In genomic region chr11:97578286-97578685, GRCm38 (mm10) we compare ENCODE assay signal across 13 mouse cellular contexts. TPM values are rescaled to one million over a fixed set of nuclear protein-coding genes. Genes with fewer than 3 reads are reported as not detected.
DNase-seq lines count a peak whose midpoint lies in the region; ATAC-seq lines count a peak whose summit lies in the region.
"Had no signal": no experiment of that assay in that cellular context is flagged by ENCODE, and none has a peak within 500 bp of the region (broad histone marks: within the 10 kb centered on the region; RNA-seq: fewer than 3 reads in every experiment).

No protein-coding gene starts in this region.

- no peaks in the 10 kb centered on the region for H3K9me3 ChIP-seq in embryonic facial prominence, embryonic 15.5 days (replicated peaks)
- H3K9me3 ChIP-seq: intestine, embryonic 15.5 days; limb, embryonic 12.5 days had no signal

- no peak overlapping the region for H3K9ac ChIP-seq in embryonic facial prominence, embryonic 15.5 days
- H3K9ac ChIP-seq: intestine, embryonic 15.5 days; limb, embryonic 12.5 days had no signal

- H3K27ac ChIP-seq in embryonic facial prominence, embryonic 15.5 days (replicated peaks), result peak overlapping the region; percentile 75; the same call in 1 of the 2 replicates
- H3K27ac ChIP-seq: intestine, embryonic 15.5 days; limb, embryonic 12.5 days had no signal

- 23% methylated on average over 2 of the region's 2 CpGs for WGBS in embryonic facial prominence, embryonic 15.5 days
- 20% methylated on average over 2 of the region's 2 CpGs for WGBS in large intestine, adult 2 months

- no peak for ATAC-seq in embryonic facial prominence, embryonic 15.5 days (ENCODE audit: insufficient number of reproducible peaks, low FRiP score, low TSS enrichment, low read depth)
- no peak for ATAC-seq in erythroblast, adult 5-6 weeks (replicated peaks; ENCODE audit: low FRiP score, poor library complexity, severe bottlenecking)
- ATAC-seq: intestine, embryonic 15.5 days had no signal

- no peak overlapping the region for H3K4me2 ChIP-seq in embryonic facial prominence, embryonic 15.5 days (replicated peaks)
- H3K4me2 ChIP-seq: intestine, embryonic 15.5 days; limb, embryonic 12.5 days had no signal

- H3K36me3 ChIP-seq in embryonic facial prominence, embryonic 15.5 days, result no peaks in the 10 kb centered on the region
- H3K36me3 ChIP-seq: intestine, embryonic 15.5 days; limb, embryonic 12.5 days had no signal

- peaks cover 24% of the 10 kb centered on the region for H3K27me3 ChIP-seq in embryonic facial prominence, embryonic 15.5 days

- peaks cover 43% of the 10 kb centered on the region for H3K4me1 ChIP-seq in embryonic facial prominence, embryonic 15.5 days

- H3K4me3 ChIP-seq in embryonic facial prominence, embryonic 15.5 days (replicated peaks), result no peak overlapping the region
- H3K4me3 ChIP-seq: intestine, embryonic 15.5 days; limb, embryonic 12.5 days had no signal

- peak; percentile 42 for DNase-seq in ovary, postnatal 36 days (ENCODE audit: low spot score)
- DNase-seq in ovary, postnatal 10 days (ENCODE audit: low spot score), result no peak
- peak; percentile 14 for DNase-seq in large intestine, adult 2 months (ENCODE audit: low read depth, low spot score)
- DNase-seq in testis, postnatal 10 days (ENCODE audit: low spot score), result peak; percentile 41
- no peak for DNase-seq in layer of hippocampus, postnatal 14 days (ENCODE audit: low spot score in 2 of 2)
- DNase-seq: adrenal gland, postnatal 14 days; spleen, adult 18-20 months had no signal

RNA-seq across cellular contexts. Expression of gene Srcin1, which starts 2.3 kb away (rescaled TPM):
- polyA plus RNA-seq in embryonic facial prominence, embryonic 15.5 days (2015; fragmentation: Nextera tagmentation; extraction: Ambion mirVana), result 2.0 and 2.2 TPM in 2 replicates
- polyA plus RNA-seq in large intestine, adult 2 months (2012; rRNA removed), result 0.14 and 0.19 TPM in 2 replicates
- not detected in 2 replicates for total RNA-seq in erythroblast, adult 5-6 weeks (2015; ENCODE audit: low replicate concordance)
- not detected in 2 replicates for total RNA-seq in erythroblast, adult 5-6 weeks (2017; ENCODE audit: low replicate concordance)
- total RNA-seq in layer of hippocampus, postnatal 14 days (2021), result 100 to 1,000 TPM; 309 to 331 TPM
- total RNA-seq: megakaryocyte, adult 5-6 weeks had no signal
- polyA plus RNA-seq: heart, postnatal 0 days had no signal

RNA-seq across cellular contexts. Expression of gene Epop, which starts 51.2 kb away (rescaled TPM):
- polyA plus RNA-seq in embryonic facial prominence, embryonic 15.5 days (2015; fragmentation: Nextera tagmentation; extraction: Ambion mirVana), result 3.7 and 4.3 TPM in 2 replicates
- 1.2 and 1.5 TPM in 2 replicates for polyA plus RNA-seq in large intestine, adult 2 months (2012; rRNA removed)
- 0.58 TPM in 1 of 2 replicates, not detected in the other for total RNA-seq in erythroblast, adult 5-6 weeks (2015; ENCODE audit: low replicate concordance)
- total RNA-seq in erythroblast, adult 5-6 weeks (2017; ENCODE audit: low replicate concordance), result not detected in 2 replicates
- total RNA-seq in layer of hippocampus, postnatal 14 days (2021), result 10 to 100 TPM; 12.1 to 13.5 TPM

Comparison
In these comparisons a context has a peak if more than half of its experiments do, and no peak if none do; other contexts are left out.
1. DNase-seq: peak in ovary, postnatal 36 days (single experiment), large intestine, adult 2 months (single experiment) and testis, postnatal 10 days (single experiment); none in ovary, postnatal 10 days (single experiment) and layer of hippocampus, postnatal 14 days (0 of 2).
2. RNA of gene Srcin1, which starts 2.3 kb away (total RNA-seq): 309 to 331 TPM in layer of hippocampus, postnatal 14 days; not detected in erythroblast, adult 5-6 weeks; every median in the first group is over 100 times any median in the second.
3. RNA of gene Epop, which starts 51.2 kb away (total RNA-seq): 12.1 to 13.5 TPM in layer of hippocampus, postnatal 14 days; 0.58 TPM in erythroblast, adult 5-6 weeks; every median in the first group is over 4 times any median in the second.